Mouse (Mus musculus) C2C12 (cell line): ENCODE data around the gene Nab2.

Experiments used
- CTCF ChIP-seq: IDR thresholded peaks from one replicate; pipeline ENCODE4 v1.5.1; 2011; ENCODE audit not compliant: control insufficient read depth, insufficient read depth, insufficient read length
- MAX ChIP-seq: IDR thresholded peaks from one replicate; pipeline ENCODE4 v1.6.1; 2011; ENCODE audit warnings: mild to moderate bottlenecking, control low read depth
- USF1 ChIP-seq: IDR thresholded peaks from one replicate; pipeline ENCODE4 v1.6.1; 2011; ENCODE audit warnings: low read depth, mild to moderate bottlenecking, control low read depth, moderate library complexity

GRCm38 (mm10) chr10:127664166-127664565 lies 4.2 kb downstream of the Nab2 start:
- TF ChIP-seq CTCF = no peak
- TF ChIP-seq USF1 = no peak
- no peak for TF ChIP-seq MAX
